Mouse (Mus musculus) gastrocnemius, postnatal 10 days (tissue): ENCODE measurements around the gene Prdm11. TPM values are rescaled to one million over a fixed set of nuclear protein-coding genes. Genes with fewer than 3 reads are reported as not detected.

Experiments used
- DNase-seq: peaks from one replicate; pipeline ENCODE4 v3.0.0; 2021; ENCODE audit warnings: mixed read lengths
- long read RNA-seq, 2 experiments: library from polyadenylated mRNA; stranded (forward); transcript quantifications; one replicate each; pipeline ENCODE4 v2.0.0; 2021
- total RNA-seq, 2 experiments: library from RNA; stranded (reverse); gene quantifications; 2 replicates each; pipeline ENCODE4 v1.2.3; 2021

Gene Prdm11
- 1 to 10 TPM; 3.2 to 3.4 TPM for total RNA-seq
- long read RNA-seq, experiment 1: 0 reads
- long read RNA-seq, experiment 2: 0 reads

GRCm38 (mm10) chr2:93045818-93046508, at the start of gene Prdm11:
TSS of gene Prdm11 (minus strand) at chr2:93046167.
- DNase-seq: no peak

GRCm38 (mm10) chr2:93092347-93092746, 46.4 kb upstream of the Prdm11 start:
- no peak for DNase-seq

- DNase-seq: no peak
These were observed 45.7 kb upstream of the Prdm11 start for GRCm38 (mm10) chr2:93091679-93092078.

GRCm38 (mm10) chr2:93089379-93090089, 43.6 kb upstream of the Prdm11 start:
- DNase-seq: no peak

GRCm38 (mm10) chr2:93088006-93088405, 42.0 kb upstream of the Prdm11 start:
- DNase-seq: no peak

GRCm38 (mm10) chr2:93085291-93086027, 39.5 kb upstream of the Prdm11 start:
- DNase-seq: no peak

GRCm38 (mm10) chr2:93084481-93084880, 38.5 kb upstream of the Prdm11 start:
- DNase-seq: no peak

GRCm38 (mm10) chr2:93083317-93083716, 37.4 kb upstream of the Prdm11 start:
- DNase-seq: no peak

- no peak for DNase-seq
These were observed 36.9 kb upstream of the Prdm11 start for GRCm38 (mm10) chr2:93082846-93083245.

- no peak for DNase-seq
These were observed 35.1 kb upstream of the Prdm11 start for GRCm38 (mm10) chr2:93080871-93081608.

- no peak for DNase-seq
These were observed 33.4 kb upstream of the Prdm11 start for GRCm38 (mm10) chr2:93079394-93079793.

- no peak for DNase-seq
These were observed 30.6 kb upstream of the Prdm11 start for GRCm38 (mm10) chr2:93076578-93076955.

GRCm38 (mm10) chr2:93075738-93076577, 30.0 kb upstream of the Prdm11 start:
- DNase-seq: peak; percentile 80

- peak; percentile 86 for DNase-seq
These were observed 25.7 kb upstream of the Prdm11 start for GRCm38 (mm10) chr2:93071656-93072055.

- DNase-seq: no peak
These were observed 23.0 kb upstream of the Prdm11 start for GRCm38 (mm10) chr2:93068942-93069341.

- DNase-seq: peak; percentile 61
These were observed 17.4 kb upstream of the Prdm11 start for GRCm38 (mm10) chr2:93063347-93063746.

- DNase-seq: no peak
These were observed 5.9 kb upstream of the Prdm11 start for GRCm38 (mm10) chr2:93051873-93052272.

- DNase-seq: peak; percentile 57
These were observed 2.8 kb upstream of the Prdm11 start for GRCm38 (mm10) chr2:93048601-93049323.

- DNase-seq: no peak
These were observed 1.6 kb upstream of the Prdm11 start for GRCm38 (mm10) chr2:93047491-93048050.

- no peak for DNase-seq
These were observed 1.1 kb upstream of the Prdm11 start for GRCm38 (mm10) chr2:93047036-93047435.
